Comparison of ENCODE assay signal across 21 mouse cellular contexts in genomic region chr8:99369166-99369565, GRCm38 (mm10). TPM values are rescaled to one million over a fixed set of nuclear protein-coding genes. Genes with fewer than 3 reads are reported as not detected.
"Had no signal": no experiment of that assay in that cellular context is flagged by ENCODE, and none has a peak within 500 bp of the region (broad histone marks: within the 10 kb centered on the region; RNA-seq: fewer than 3 reads in every experiment).

No protein-coding gene starts in this region.

- ATAC-seq: liver, postnatal 0 days; lung, postnatal 0 days; midbrain, embryonic 15.5 days had no signal

- H3K9ac ChIP-seq: liver, postnatal 0 days; lung, embryonic 15.5 days; midbrain, embryonic 13.5 days; midbrain, embryonic 15.5 days; neural tube, embryonic 12.5 days; stomach, embryonic 15.5 days had no signal

- DNase-seq: liver, postnatal 0 days; lung, adult 2 months; lung, postnatal 14 days; lung, postnatal 36 days; right cerebral cortex, postnatal 14 days; thymus, adult 2 months; thymus, postnatal 25 days; thymus, postnatal 4 days had no signal

- H3K4me2 ChIP-seq: lung, embryonic 15.5 days; midbrain, embryonic 11.5 days; midbrain, embryonic 13.5 days; midbrain, embryonic 15.5 days; neural tube, embryonic 12.5 days; stomach, embryonic 15.5 days had no signal

- H3K4me1 ChIP-seq: lung, embryonic 15.5 days; megakaryocyte, embryonic 14.5 days; midbrain, embryonic 13.5 days; midbrain, embryonic 15.5 days; neural tube, embryonic 12.5 days; stomach, embryonic 15.5 days had no signal

- H3K4me3 ChIP-seq: lung, embryonic 15.5 days; megakaryocyte, embryonic 14.5 days; midbrain, embryonic 13.5 days; midbrain, embryonic 15.5 days; neural tube, embryonic 12.5 days; stomach, embryonic 15.5 days had no signal

- H3K27ac ChIP-seq: lung, embryonic 15.5 days; macrophage; midbrain, embryonic 13.5 days; midbrain, embryonic 15.5 days; neural tube, embryonic 12.5 days; stomach, embryonic 15.5 days; stomach, postnatal 0 days had no signal

- H3K36me3 ChIP-seq: lung, embryonic 15.5 days; midbrain, embryonic 13.5 days; midbrain, embryonic 15.5 days; neural tube, embryonic 12.5 days; stomach, embryonic 15.5 days had no signal

- H3K9me3 ChIP-seq: lung, embryonic 15.5 days; midbrain, embryonic 13.5 days; midbrain, embryonic 15.5 days; neural tube, embryonic 12.5 days; stomach, embryonic 15.5 days had no signal

- H3K27me3 ChIP-seq: lung, embryonic 15.5 days; megakaryocyte, embryonic 14.5 days; midbrain, embryonic 13.5 days; midbrain, embryonic 15.5 days; neural tube, embryonic 12.5 days; stomach, embryonic 15.5 days had no signal

RNA-seq across cellular contexts. Expression of gene Cdh8, which starts 47.1 kb away (rescaled TPM):
- total RNA-seq: megakaryocyte progenitor cell, adult 5-6 weeks; neutrophil, adult 5-6 weeks had no signal
- polyA plus RNA-seq: liver, postnatal 0 days; lung, adult 2 months; macrophage; testis, adult 2 months had no signal
